ENCODE assay signal across 7 mouse cellular contexts in the genomic region with DNA sequence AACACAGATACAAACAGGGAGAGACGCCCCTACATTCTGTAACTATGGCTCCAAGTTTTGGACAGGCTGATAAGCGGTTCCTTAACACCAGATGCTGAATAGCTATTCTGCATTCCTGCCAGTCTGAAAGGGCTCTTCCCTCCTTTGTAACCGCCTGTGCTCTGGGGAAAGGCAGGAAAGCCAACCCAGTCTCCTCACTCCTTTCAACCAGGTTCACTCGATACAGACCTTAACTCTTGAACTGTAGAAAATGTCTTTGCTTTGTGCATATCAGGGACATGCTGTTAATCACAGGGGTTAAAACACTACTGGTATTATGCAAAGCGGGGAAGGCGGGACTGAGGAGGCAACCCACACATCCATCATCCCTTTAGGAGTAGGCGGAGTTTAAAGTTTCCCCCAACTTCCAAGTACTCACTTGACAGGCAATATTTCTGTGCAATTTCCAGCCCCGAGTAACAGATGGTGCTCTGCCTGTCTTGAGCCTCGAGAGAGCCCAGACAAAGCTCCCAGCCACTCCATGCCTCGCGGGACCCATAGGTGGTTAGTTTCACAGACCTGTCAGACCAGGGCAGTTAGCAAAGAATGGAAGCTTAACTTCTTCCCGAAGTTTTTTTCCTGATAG. TPM values are rescaled to one million over a fixed set of nuclear protein-coding genes. Genes with fewer than 3 reads are reported as not detected.
DNase-seq lines count a peak whose midpoint lies in the region; ATAC-seq and TF ChIP-seq lines count a peak whose summit lies in the region.

No protein-coding gene starts in this region.

- H3K9ac ChIP-seq in stomach, postnatal 0 days (ENCODE audit: low read length): peak overlapping the region; percentile 75

- H3K36me3 ChIP-seq in stomach, postnatal 0 days (ENCODE audit: control insufficient read depth, insufficient read depth, low read length): no peaks in the 10 kb centered on the region

- no peak for ATAC-seq in stomach, postnatal 0 days (ENCODE audit: low FRiP score, low TSS enrichment)

- no peaks in the 10 kb centered on the region for H3K4me1 ChIP-seq in stomach, postnatal 0 days (replicated peaks; ENCODE audit: control insufficient read depth, insufficient read depth)

- H3K27ac ChIP-seq in stomach, postnatal 0 days (replicated peaks): peak overlapping the region; percentile 89

- no peak for TF ChIP-seq CTCF in stomach, postnatal 0 days (IDR thresholded peaks at IDR 0.05; ENCODE audit: low read depth)

- H3K27me3 ChIP-seq in stomach, postnatal 0 days (ENCODE audit: control insufficient read depth, insufficient read depth, low read length): no peaks in the 10 kb centered on the region

- H3K4me2 ChIP-seq in stomach, postnatal 0 days (replicated peaks; ENCODE audit: low read depth): peak overlapping the region; percentile 83

- H3K9me3 ChIP-seq in stomach, postnatal 0 days (ENCODE audit: control insufficient read depth, low read length): no peaks in the 10 kb centered on the region

- H3K4me3 ChIP-seq in stomach, postnatal 0 days (ENCODE audit: low read depth, low read length): peak overlapping the region; percentile 70

- 1% methylated on average over 12 of the region's 12 CpGs for WGBS in stomach, postnatal 0 days

- intact Hi-C loops in heart, postnatal 10 days (cut with DNase I): loop anchor here (2.0 to 10.0 kb wide), 4 partner anchors 62 to 899 kb away; no protein-coding TSS in a partner anchor

- DNase-seq in adrenal gland, postnatal 25 days: peak; percentile 21
- peak; percentile 59 for DNase-seq in fibroblast of lung, adult 2 months (ENCODE audit: low read depth)
- peak; percentile 57 for DNase-seq in heart, postnatal 10 days
- DNase-seq in kidney, postnatal 14 days: peak; percentile 67
- peak; percentile 43 to 54 for DNase-seq in lung, postnatal 4 days
- DNase-seq in stomach, postnatal 0 days (ENCODE audit: low spot score): peak; percentile 26
- DNase-seq in layer of hippocampus, postnatal 14 days (ENCODE audit: low spot score in 2 of 2): no peak

- TF ChIP-seq EP300 in stomach, postnatal 0 days (optimal IDR thresholded peaks at IDR 0.05): no peak

RNA-seq across cellular contexts. Expression of a gene that starts 1.2 kb away (rescaled TPM):
- total RNA-seq in adrenal gland, postnatal 25 days (2021): 15.5 and 15.8 TPM in 2 replicates
- 1 to 10 TPM; 7.0 to 8.5 TPM for total RNA-seq in heart, postnatal 10 days (2021)
- 4.1 and 4.6 TPM in 2 replicates for polyA plus RNA-seq in stomach, postnatal 0 days (2015; fragmentation: Nextera tagmentation; extraction: Ambion mirVana)
- total RNA-seq in layer of hippocampus, postnatal 14 days (2021): 1 to 10 TPM; 5.0 to 7.0 TPM

Comparison
In these comparisons a context has a peak if more than half of its experiments do, and no peak if none do; other contexts are left out.
1. DNase-seq: peak in adrenal gland, postnatal 25 days (single experiment), fibroblast of lung, adult 2 months (single experiment), heart, postnatal 10 days (2 of 2), kidney, postnatal 14 days (single experiment), lung, postnatal 4 days (2 of 2) and stomach, postnatal 0 days (single experiment); none in layer of hippocampus, postnatal 14 days (0 of 2).